Mouse (Mus musculus): ENCODE data around the gene Ezr. TPM values are rescaled to one million over a fixed set of nuclear protein-coding genes. Genes with fewer than 3 reads are reported as not detected.
A peak's percentile ranks its signal among the peaks of the same experiment; 100 is the strongest.

The Ezr gene
- polyA plus RNA-seq, 1 experiment from 2014 or later, result 176 TPM

- Histone ChIP-seq H3K4me2 (replicated peaks; ENCODE audit: low read depth, low read length) (no peak overlapping the region), H3K27me3 (ENCODE audit: control insufficient read depth, insufficient read depth, low read length) (0 out of 2 replicates have a peak, but pooled peaks cover under 1% of the 10 kb centered on the region), H3K4me1 (ENCODE audit: control insufficient read depth, insufficient read depth, low read length) (peaks cover 16% of the 10 kb centered on the region; the same call in 1 of the 2 replicates), H3K27ac (ENCODE audit: low read length) (peak overlapping the region; percentile 27; the same call in 1 of the 2 replicates), H3K36me3 (ENCODE audit: control insufficient read depth, insufficient read depth, low read length) (no peaks in the 10 kb centered on the region), H3K9me3 (ENCODE audit: control insufficient read depth, low read depth, low read length) (no peaks in the 10 kb centered on the region), H3K4me3 (ENCODE audit: low read depth, low read length) (no peak overlapping the region), H3K9ac (replicated peaks; ENCODE audit: low read depth, low read length) (no peak overlapping the region)
- no peak for ATAC-seq (ENCODE audit: insufficient number of reproducible peaks, insufficient read depth, low FRiP score, low read depth)
- WGBS, result 60% methylated on average over 6 of the region's 6 CpGs
Observed at GRCm38 (mm10) chr17:6777061-6777460, 5.5 kb downstream of the Ezr start.

- Histone ChIP-seq H3K4me3 (ENCODE audit: low read depth, low read length) (no peak overlapping the region), H3K9ac (replicated peaks; ENCODE audit: low read depth, low read length) (no peak overlapping the region), H3K4me2 (replicated peaks; ENCODE audit: low read depth, low read length) (no peak overlapping the region), H3K9me3 (ENCODE audit: control insufficient read depth, low read depth, low read length) (no peaks in the 10 kb centered on the region), H3K27ac (ENCODE audit: low read length) (peak overlapping the region; percentile 29; the same call in 1 of the 2 replicates), H3K27me3 (ENCODE audit: control insufficient read depth, insufficient read depth, low read length) (no peaks in the 10 kb centered on the region), H3K4me1 (ENCODE audit: control insufficient read depth, insufficient read depth, low read length) (peaks cover 21% of the 10 kb centered on the region; the same call in 1 of the 2 replicates), H3K36me3 (ENCODE audit: control insufficient read depth, insufficient read depth, low read length) (no peaks in the 10 kb centered on the region)
- 42% methylated on average over 5 of the region's 5 CpGs for WGBS
- ATAC-seq (ENCODE audit: insufficient number of reproducible peaks, insufficient read depth, low FRiP score, low read depth), result no peak
Observed at GRCm38 (mm10) chr17:6776576-6776975, 6.0 kb downstream of the Ezr start.

DNA sequence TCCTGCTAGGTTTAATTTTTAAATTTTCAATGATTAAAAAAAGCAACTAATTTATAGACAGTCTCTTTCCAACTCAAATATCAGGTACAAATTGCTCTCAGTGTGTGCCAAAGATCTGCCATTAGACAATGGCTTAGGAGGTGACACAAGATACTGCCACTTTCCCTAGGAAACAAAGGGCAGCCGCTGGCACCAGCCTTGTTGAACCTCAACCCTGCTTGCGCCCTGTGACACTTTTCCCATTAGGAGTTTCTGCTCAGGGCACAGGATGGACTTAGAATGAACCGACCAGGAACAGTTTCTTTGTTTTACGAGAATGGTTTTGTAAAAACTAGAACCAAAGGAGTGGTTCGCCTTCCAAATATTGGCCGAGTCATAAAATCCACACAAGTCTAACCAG, 6.5 kb downstream of the Ezr start:
- no peaks in the 10 kb centered on the region for H3K36me3 ChIP-seq (ENCODE audit: control insufficient read depth, insufficient read depth, low read length)
- H3K9me3 ChIP-seq (ENCODE audit: control insufficient read depth, low read depth, low read length), result no peaks in the 10 kb centered on the region
- no peak overlapping the region for H3K27ac ChIP-seq (ENCODE audit: low read length)
- no peaks in the 10 kb centered on the region for H3K27me3 ChIP-seq (ENCODE audit: control insufficient read depth, insufficient read depth, low read length)
- no peak overlapping the region for H3K4me3 ChIP-seq (ENCODE audit: low read depth, low read length)
- no peak overlapping the region for H3K9ac ChIP-seq (replicated peaks; ENCODE audit: low read depth, low read length)
- no peak for ATAC-seq (ENCODE audit: insufficient number of reproducible peaks, insufficient read depth, low FRiP score, low read depth)
- peaks cover 21% of the 10 kb centered on the region; the same call in 1 of the 2 replicates for H3K4me1 ChIP-seq (ENCODE audit: control insufficient read depth, insufficient read depth, low read length)
- WGBS, result 57% methylated on average over 6 of the region's 6 CpGs
- no peak overlapping the region for H3K4me2 ChIP-seq (replicated peaks; ENCODE audit: low read depth, low read length)

DNA sequence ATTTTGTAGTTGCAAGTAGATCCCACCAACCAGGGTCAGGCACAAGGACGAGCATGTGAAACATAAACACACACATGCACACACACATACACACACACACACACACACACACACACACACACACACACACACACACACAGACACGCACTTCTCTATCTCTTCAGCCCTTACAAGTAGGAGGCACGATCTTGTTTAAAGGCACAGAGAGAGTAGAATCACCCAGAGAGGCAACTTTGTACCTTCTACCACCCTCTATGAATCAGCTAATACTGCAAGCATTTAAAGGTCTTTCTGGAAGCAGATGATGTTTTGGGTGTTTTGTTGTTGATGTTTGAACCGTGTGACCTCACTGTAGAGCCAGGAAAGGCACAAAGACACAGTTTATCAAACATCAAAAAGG, 6.9 kb downstream of the Ezr start:
- Histone ChIP-seq H3K4me3 (ENCODE audit: low read depth, low read length) (no peak overlapping the region), H3K4me1 (ENCODE audit: control insufficient read depth, insufficient read depth, low read length) (peaks cover 21% of the 10 kb centered on the region; the same call in 1 of the 2 replicates)

GRCm38 (mm10) chr17:6775221-6775620, 7.4 kb downstream of the Ezr start:
- no peak overlapping the region for H3K4me2 ChIP-seq (replicated peaks; ENCODE audit: low read depth, low read length)
- no peaks in the 10 kb centered on the region for H3K27me3 ChIP-seq (ENCODE audit: control insufficient read depth, insufficient read depth, low read length)
- WGBS, result 82% methylated on average over 9 of the region's 9 CpGs
- H3K36me3 ChIP-seq (ENCODE audit: control insufficient read depth, insufficient read depth, low read length), result no peaks in the 10 kb centered on the region
- H3K4me3 ChIP-seq (ENCODE audit: low read depth, low read length), result no peak overlapping the region
- H3K4me1 ChIP-seq (ENCODE audit: control insufficient read depth, insufficient read depth, low read length), result peaks cover 21% of the 10 kb centered on the region; the same call in 1 of the 2 replicates
- no peak overlapping the region for H3K9ac ChIP-seq (replicated peaks; ENCODE audit: low read depth, low read length)
- ATAC-seq (ENCODE audit: insufficient number of reproducible peaks, insufficient read depth, low FRiP score, low read depth), result no peak
- no peak overlapping the region for H3K27ac ChIP-seq (ENCODE audit: low read length)
- H3K9me3 ChIP-seq (ENCODE audit: control insufficient read depth, low read depth, low read length), result no peaks in the 10 kb centered on the region

More for the DNA sequence above, 6.9 kb downstream of the Ezr start:
- Histone ChIP-seq H3K4me2 (replicated peaks; ENCODE audit: low read depth, low read length) (no peak overlapping the region), H3K9me3 (ENCODE audit: control insufficient read depth, low read depth, low read length) (no peaks in the 10 kb centered on the region), H3K27me3 (ENCODE audit: control insufficient read depth, insufficient read depth, low read length) (no peaks in the 10 kb centered on the region), H3K36me3 (ENCODE audit: control insufficient read depth, insufficient read depth, low read length) (no peaks in the 10 kb centered on the region), H3K27ac (ENCODE audit: low read length) (no peak overlapping the region), H3K9ac (replicated peaks; ENCODE audit: low read depth, low read length) (no peak overlapping the region)
- 71% methylated on average over 4 of the region's 4 CpGs for WGBS
- ATAC-seq (ENCODE audit: insufficient number of reproducible peaks, insufficient read depth, low FRiP score, low read depth), result no peak

GRCm38 (mm10) chr17:6773249-6773966, 9.2 kb downstream of the Ezr start:
- peaks cover 21% of the 10 kb centered on the region; the same call in 1 of the 2 replicates for H3K4me1 ChIP-seq (ENCODE audit: control insufficient read depth, insufficient read depth, low read length)
- WGBS, result 79% methylated on average over 14 of the region's 14 CpGs
- no peaks in the 10 kb centered on the region for H3K36me3 ChIP-seq (ENCODE audit: control insufficient read depth, insufficient read depth, low read length)
- H3K27ac ChIP-seq (ENCODE audit: low read length), result no peak overlapping the region
- no peak for ATAC-seq (ENCODE audit: insufficient number of reproducible peaks, insufficient read depth, low FRiP score, low read depth)
- no peak overlapping the region for H3K4me2 ChIP-seq (replicated peaks; ENCODE audit: low read depth, low read length)
- no peaks in the 10 kb centered on the region for H3K27me3 ChIP-seq (ENCODE audit: control insufficient read depth, insufficient read depth, low read length)
- H3K9me3 ChIP-seq (ENCODE audit: control insufficient read depth, low read depth, low read length), result no peaks in the 10 kb centered on the region
- H3K4me3 ChIP-seq (ENCODE audit: low read depth, low read length), result no peak overlapping the region
- no peak overlapping the region for H3K9ac ChIP-seq (replicated peaks; ENCODE audit: low read depth, low read length)

DNA sequence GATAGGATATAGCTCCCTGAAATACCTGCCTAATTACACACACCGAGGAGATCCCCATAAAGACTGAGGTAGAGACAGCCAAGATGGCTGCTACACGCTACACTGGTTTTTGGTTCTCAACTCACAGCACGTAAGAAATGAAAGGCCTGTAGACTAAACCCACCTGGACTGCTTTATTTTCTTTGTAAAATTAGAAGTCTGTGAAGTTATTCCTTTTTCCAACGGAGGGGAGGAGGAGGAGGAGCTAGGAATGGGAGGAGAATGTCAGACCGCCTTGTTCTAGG, 10.2 kb downstream of the Ezr start:
- Histone ChIP-seq H3K9me3 (ENCODE audit: control insufficient read depth, low read depth, low read length) (no peaks in the 10 kb centered on the region), H3K4me2 (replicated peaks; ENCODE audit: low read depth, low read length) (no peak overlapping the region), H3K36me3 (ENCODE audit: control insufficient read depth, insufficient read depth, low read length) (no peaks in the 10 kb centered on the region), H3K4me3 (ENCODE audit: low read depth, low read length) (no peak overlapping the region), H3K27me3 (ENCODE audit: control insufficient read depth, insufficient read depth, low read length) (no peaks in the 10 kb centered on the region), H3K9ac (replicated peaks; ENCODE audit: low read depth, low read length) (no peak overlapping the region), H3K27ac (ENCODE audit: low read length) (peak overlapping the region; percentile 48; the same call in 1 of the 2 replicates), H3K4me1 (ENCODE audit: control insufficient read depth, insufficient read depth, low read length) (peaks cover 23% of the 10 kb centered on the region)
- WGBS, result 54% methylated on average over 5 of the region's 5 CpGs
- ATAC-seq (ENCODE audit: insufficient number of reproducible peaks, insufficient read depth, low FRiP score, low read depth), result 0 out of 2 replicates have a peak, but pooled peaks have one; percentile 29

- no peak for ATAC-seq (ENCODE audit: insufficient number of reproducible peaks, insufficient read depth, low FRiP score, low read depth)
- Histone ChIP-seq H3K4me3 (ENCODE audit: low read depth, low read length) (no peak overlapping the region), H3K27ac (ENCODE audit: low read length) (peak overlapping the region; percentile 48), H3K4me1 (ENCODE audit: control insufficient read depth, insufficient read depth, low read length) (peaks cover 23% of the 10 kb centered on the region), H3K4me2 (replicated peaks; ENCODE audit: low read depth, low read length) (no peak overlapping the region), H3K27me3 (ENCODE audit: control insufficient read depth, insufficient read depth, low read length) (no peaks in the 10 kb centered on the region), H3K9ac (replicated peaks; ENCODE audit: low read depth, low read length) (no peak overlapping the region), H3K9me3 (ENCODE audit: control insufficient read depth, low read depth, low read length) (no peaks in the 10 kb centered on the region), H3K36me3 (ENCODE audit: control insufficient read depth, insufficient read depth, low read length) (no peaks in the 10 kb centered on the region)
- WGBS, result 67% methylated on average over 16 of the region's 16 CpGs
Observed at GRCm38 (mm10) chr17:6771661-6772489, 10.7 kb downstream of the Ezr start.
